Mouse (Mus musculus): ENCODE results near the gene Emc9.

DNA sequence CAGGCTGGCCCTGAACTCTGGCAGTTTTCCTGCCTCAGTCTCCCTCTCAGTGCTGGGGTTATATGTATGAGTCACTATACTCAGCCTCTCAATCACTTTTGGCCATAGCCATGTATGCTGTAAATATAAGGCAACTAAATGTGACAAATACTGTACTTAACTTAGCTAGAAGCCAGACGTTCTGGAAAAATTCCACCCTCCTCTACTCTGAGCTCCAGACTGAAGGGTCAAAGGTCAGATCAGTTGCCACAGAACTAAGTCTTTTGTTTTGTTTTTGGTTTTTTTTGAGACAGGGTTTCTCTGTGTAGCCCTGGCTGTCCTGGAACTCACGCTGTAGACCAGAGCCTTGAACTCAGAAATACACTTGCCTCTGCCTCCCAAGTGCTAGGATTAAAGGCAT lies 30.8 kb upstream of the Emc9 start:
- TF ChIP-seq CTCF (IDR thresholded peaks at IDR 0.05; ENCODE audit: control insufficient read depth, insufficient read depth, insufficient replicate concordance, low read depth, low read length) (no peak), POLR2A (IDR thresholded peaks at IDR 0.05; ENCODE audit: control insufficient read depth, low read depth, low read length) (no peak)

Data from testis, adult 2 months (tissue).